Mouse (Mus musculus) liver, postnatal 0 days (tissue): ENCODE measurements around the gene Apoa4.

Experiments
- CTCF ChIP-seq: sonication (generic); IDR thresholded peaks from 2 replicates; pipeline ENCODE4 v1.5.1; 2016; ENCODE audit warnings: antibody characterized with exemption, low read depth
- EP300 ChIP-seq: IDR thresholded peaks from 2 replicates; pipeline ENCODE4 v1.6.1; 2016; ENCODE audit warnings: antibody characterized with exemption, low read depth, mild to moderate bottlenecking

DNA sequence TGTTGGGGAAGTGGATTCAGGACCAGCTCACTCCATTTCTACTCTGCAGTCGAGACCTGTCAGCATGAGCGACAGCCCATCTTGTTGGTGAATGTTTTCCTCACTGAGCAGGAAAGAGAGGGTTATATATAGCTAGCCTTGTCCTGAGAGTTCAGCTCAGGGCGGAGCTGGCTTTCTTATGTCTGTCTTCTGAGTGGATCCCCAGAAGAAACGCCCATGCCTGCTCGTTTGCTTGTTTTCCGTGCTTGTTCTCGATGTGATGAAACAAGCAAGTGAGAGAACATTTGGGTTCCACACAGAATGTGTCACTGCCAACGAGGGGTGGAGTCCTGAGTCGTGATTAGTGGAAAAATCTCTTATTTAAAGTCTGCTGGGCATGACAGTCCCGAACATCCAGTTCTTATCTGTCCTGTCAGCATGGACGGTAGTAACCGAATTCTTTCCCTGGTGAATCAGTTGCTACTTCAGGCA lies 43.8 kb upstream of the Apoa4 start:
- TF ChIP-seq EP300 (peak; percentile 86), CTCF (no peak)
